Mouse (Mus musculus): ENCODE results near the gene Plekhg3. TPM values are rescaled to one million over a fixed set of nuclear protein-coding genes. Genes with fewer than 3 reads are reported as not detected.

Plekhg3 gene
- polyA plus RNA-seq, 1 experiment from 2014 or later: 9.5 TPM

- H3K4me2 ChIP-seq (replicated peaks): no peak overlapping the region
- H3K9me3 ChIP-seq: no peaks in the 10 kb centered on the region
- 0 out of 2 replicates have a peak, but pooled peaks have one; percentile 23 for ATAC-seq
- H3K36me3 ChIP-seq: no peaks in the 10 kb centered on the region
- no peak overlapping the region for H3K9ac ChIP-seq
- WGBS: 54% methylated on average over 5 of the region's 5 CpGs
- H3K4me3 ChIP-seq (replicated peaks): no peak overlapping the region
- H3K27me3 ChIP-seq (replicated peaks): no peaks in the 10 kb centered on the region
- H3K27ac ChIP-seq: no peak overlapping the region
- H3K4me1 ChIP-seq (replicated peaks): peaks cover 8% of the 10 kb centered on the region; the same call in 1 of the 2 replicates
Observed at GRCm38 (mm10) chr12:76502981-76503380, 27.7 kb upstream of the Plekhg3 start.

- peak; percentile 41; the same call in 1 of the 2 replicates for ATAC-seq
- Histone ChIP-seq H3K9ac (no peak overlapping the region), H3K27me3 (replicated peaks) (no peaks in the 10 kb centered on the region), H3K36me3 (no peaks in the 10 kb centered on the region), H3K4me3 (replicated peaks) (no peak overlapping the region), H3K4me1 (replicated peaks) (peaks cover 7% of the 10 kb centered on the region; the same call in 1 of the 2 replicates), H3K4me2 (replicated peaks) (no peak overlapping the region), H3K9me3 (no peaks in the 10 kb centered on the region), H3K27ac (peak overlapping the region; percentile 51)
- 57% methylated on average over 2 of the region's 2 CpGs for WGBS
Observed at GRCm38 (mm10) chr12:76506522-76506921, 24.2 kb upstream of the Plekhg3 start.

GRCm38 (mm10) chr12:76507791-76508190 lies 22.9 kb upstream of the Plekhg3 start:
- Histone ChIP-seq H3K4me3 (replicated peaks) (no peak overlapping the region), H3K9me3 (no peaks in the 10 kb centered on the region), H3K36me3 (no peaks in the 10 kb centered on the region), H3K9ac (no peak overlapping the region), H3K4me1 (replicated peaks) (peaks cover 7% of the 10 kb centered on the region; the same call in 1 of the 2 replicates), H3K27ac (no peak overlapping the region), H3K27me3 (replicated peaks) (no peaks in the 10 kb centered on the region), H3K4me2 (replicated peaks) (no peak overlapping the region)
- 60% methylated on average over 5 of the region's 5 CpGs for WGBS
- ATAC-seq: 0 out of 2 replicates have a peak, but pooled peaks have one; percentile 8

- ATAC-seq: no peak
- H3K4me3 ChIP-seq (replicated peaks): no peak overlapping the region
- H3K27ac ChIP-seq: no peak overlapping the region
- 81% methylated on average over 7 of the region's 7 CpGs for WGBS
- H3K27me3 ChIP-seq (replicated peaks): no peaks in the 10 kb centered on the region
- H3K4me1 ChIP-seq (replicated peaks): 0 out of 2 replicates have a peak, but pooled peaks cover 5% of the 10 kb centered on the region
- no peak overlapping the region for H3K9ac ChIP-seq
- H3K4me2 ChIP-seq (replicated peaks): no peak overlapping the region
- H3K9me3 ChIP-seq: no peaks in the 10 kb centered on the region
- no peaks in the 10 kb centered on the region for H3K36me3 ChIP-seq
Observed at GRCm38 (mm10) chr12:76508909-76509440, 21.7 kb upstream of the Plekhg3 start.

GRCm38 (mm10) chr12:76512731-76513130 lies 18.0 kb upstream of the Plekhg3 start:
- peaks cover 3% of the 10 kb centered on the region; the same call in 1 of the 2 replicates for H3K4me1 ChIP-seq (replicated peaks)
- no peak overlapping the region for H3K9ac ChIP-seq
- no peak for ATAC-seq
- no peaks in the 10 kb centered on the region for H3K36me3 ChIP-seq
- H3K9me3 ChIP-seq: no peaks in the 10 kb centered on the region
- H3K27me3 ChIP-seq (replicated peaks): no peaks in the 10 kb centered on the region
- 46% methylated on average over 1 of the region's 1 CpGs for WGBS
- no peak overlapping the region for H3K4me2 ChIP-seq (replicated peaks)
- no peak overlapping the region for H3K27ac ChIP-seq
- no peak overlapping the region for H3K4me3 ChIP-seq (replicated peaks)

GRCm38 (mm10) chr12:76514842-76515241 lies 15.8 kb upstream of the Plekhg3 start:
- H3K4me2 ChIP-seq (replicated peaks): no peak overlapping the region
- no peak for ATAC-seq
- H3K27ac ChIP-seq: no peak overlapping the region
- no peaks in the 10 kb centered on the region for H3K27me3 ChIP-seq (replicated peaks)
- H3K36me3 ChIP-seq: no peaks in the 10 kb centered on the region
- no peak overlapping the region for H3K9ac ChIP-seq
- H3K4me1 ChIP-seq (replicated peaks): no peaks in the 10 kb centered on the region; the same call in 1 of the 2 replicates
- H3K4me3 ChIP-seq (replicated peaks): no peak overlapping the region
- no peaks in the 10 kb centered on the region for H3K9me3 ChIP-seq
- 20% methylated on average over 4 of the region's 4 CpGs for WGBS

- H3K4me3 ChIP-seq (replicated peaks): no peak overlapping the region
- no peaks in the 10 kb centered on the region for H3K36me3 ChIP-seq
- H3K9ac ChIP-seq: no peak overlapping the region
- no peak overlapping the region for H3K4me2 ChIP-seq (replicated peaks)
- H3K27me3 ChIP-seq (replicated peaks): no peaks in the 10 kb centered on the region
- 86% methylated on average over 9 of the region's 9 CpGs for WGBS
- no peaks in the 10 kb centered on the region for H3K9me3 ChIP-seq
- no peaks in the 10 kb centered on the region; the same call in 1 of the 2 replicates for H3K4me1 ChIP-seq (replicated peaks)
- no peak overlapping the region for H3K27ac ChIP-seq
- no peak for ATAC-seq
Observed at GRCm38 (mm10) chr12:76518000-76518399, 12.7 kb upstream of the Plekhg3 start.

- H3K27ac ChIP-seq: no peak overlapping the region
- H3K4me3 ChIP-seq (replicated peaks): no peak overlapping the region
- 81% methylated on average over 12 of the region's 12 CpGs for WGBS
- no peak for ATAC-seq
- H3K9ac ChIP-seq: no peak overlapping the region
- no peaks in the 10 kb centered on the region for H3K9me3 ChIP-seq
- no peaks in the 10 kb centered on the region; the same call in 1 of the 2 replicates for H3K4me1 ChIP-seq (replicated peaks)
- H3K27me3 ChIP-seq (replicated peaks): no peaks in the 10 kb centered on the region
- no peak overlapping the region for H3K4me2 ChIP-seq (replicated peaks)
- H3K36me3 ChIP-seq: no peaks in the 10 kb centered on the region
Observed at GRCm38 (mm10) chr12:76518909-76519842, 11.5 kb upstream of the Plekhg3 start.

GRCm38 (mm10) chr12:76523654-76524053 lies 7.0 kb upstream of the Plekhg3 start:
- no peak overlapping the region for H3K27ac ChIP-seq
- 0 out of 2 replicates have a peak, but pooled peaks cover 4% of the 10 kb centered on the region for H3K4me1 ChIP-seq (replicated peaks)
- H3K9ac ChIP-seq: no peak overlapping the region
- H3K4me2 ChIP-seq (replicated peaks): no peak overlapping the region
- WGBS: 66% methylated on average over 5 of the region's 5 CpGs
- ATAC-seq: no peak
- no peaks in the 10 kb centered on the region for H3K9me3 ChIP-seq
- H3K36me3 ChIP-seq: no peaks in the 10 kb centered on the region
- no peak overlapping the region for H3K4me3 ChIP-seq (replicated peaks)
- no peaks in the 10 kb centered on the region for H3K27me3 ChIP-seq (replicated peaks)

- WGBS: 89% methylated on average over 3 of the region's 3 CpGs
- H3K4me3 ChIP-seq (replicated peaks): no peak overlapping the region
- no peaks in the 10 kb centered on the region for H3K27me3 ChIP-seq (replicated peaks)
- no peak overlapping the region for H3K9ac ChIP-seq
- no peak for ATAC-seq
- H3K9me3 ChIP-seq: no peaks in the 10 kb centered on the region
- H3K27ac ChIP-seq: no peak overlapping the region
- H3K36me3 ChIP-seq: no peaks in the 10 kb centered on the region
- 0 out of 2 replicates have a peak, but pooled peaks cover 6% of the 10 kb centered on the region for H3K4me1 ChIP-seq (replicated peaks)
- H3K4me2 ChIP-seq (replicated peaks): no peak overlapping the region
Observed at GRCm38 (mm10) chr12:76524915-76525314, 5.8 kb upstream of the Plekhg3 start.

GRCm38 (mm10) chr12:76527245-76527881 lies 3.3 kb upstream of the Plekhg3 start:
- Histone ChIP-seq H3K9ac (no peak overlapping the region), H3K9me3 (no peaks in the 10 kb centered on the region), H3K36me3 (no peaks in the 10 kb centered on the region), H3K4me2 (replicated peaks) (no peak overlapping the region), H3K4me1 (replicated peaks) (peaks cover 6% of the 10 kb centered on the region; the same call in 1 of the 2 replicates), H3K27me3 (replicated peaks) (no peaks in the 10 kb centered on the region), H3K4me3 (replicated peaks) (no peak overlapping the region), H3K27ac (no peak overlapping the region)
- peak; percentile 46; the same call in 1 of the 2 replicates for ATAC-seq
- 39% methylated on average over 9 of the region's 9 CpGs for WGBS

- no peaks in the 10 kb centered on the region for H3K36me3 ChIP-seq
- no peak overlapping the region for H3K27ac ChIP-seq
- H3K4me1 ChIP-seq (replicated peaks): peaks cover 6% of the 10 kb centered on the region; the same call in 1 of the 2 replicates
- H3K27me3 ChIP-seq (replicated peaks): no peaks in the 10 kb centered on the region
- ATAC-seq: no peak
- no peak overlapping the region for H3K4me3 ChIP-seq (replicated peaks)
- no peak overlapping the region for H3K4me2 ChIP-seq (replicated peaks)
- WGBS: 90% methylated on average over 5 of the region's 5 CpGs
- H3K9me3 ChIP-seq: no peaks in the 10 kb centered on the region
- H3K9ac ChIP-seq: no peak overlapping the region
Observed at GRCm38 (mm10) chr12:76528766-76529165, 1.9 kb upstream of the Plekhg3 start.

All from intestine, embryonic 15.5 days (tissue).